Mouse (Mus musculus) kidney, adult 18-20 months (tissue): Measurements from ENCODE around the gene Gm10118.

ENCODE experiments used
- DNase-seq: peaks from one replicate; pipeline ENCODE4 v3.0.0; 2021

The Gm10118 gene

GRCm38 (mm10) chr10:63927334-63927733, at the start of gene Gm10118:
Gene Gm10118, minus strand, starts transcription at chr10:63927434.
- no peak for DNase-seq

GRCm38 (mm10) chr10:63972300-63972699, 45.1 kb upstream of the Gm10118 start:
- DNase-seq, result no peak

GRCm38 (mm10) chr10:63954308-63954930, 27.2 kb upstream of the Gm10118 start:
- no peak for DNase-seq

GRCm38 (mm10) chr10:63951481-63951880, 24.2 kb upstream of the Gm10118 start:
- DNase-seq, result no peak

GRCm38 (mm10) chr10:63950867-63951266, 23.6 kb upstream of the Gm10118 start:
- DNase-seq, result peak; percentile 5

- no peak for DNase-seq
These were observed 20.0 kb upstream of the Gm10118 start for GRCm38 (mm10) chr10:63947266-63947665.

- DNase-seq, result no peak
These were observed 18.3 kb upstream of the Gm10118 start for GRCm38 (mm10) chr10:63945534-63945933.

GRCm38 (mm10) chr10:63933946-63934345, 6.7 kb upstream of the Gm10118 start:
- no peak for DNase-seq

- no peak for DNase-seq
These were observed 18.4 kb downstream of the Gm10118 start for GRCm38 (mm10) chr10:63908878-63909277.

GRCm38 (mm10) chr10:63899891-63900290, 27.3 kb downstream of the Gm10118 start:
- DNase-seq, result no peak

GRCm38 (mm10) chr10:63894612-63895011, 32.6 kb downstream of the Gm10118 start:
- no peak for DNase-seq

- DNase-seq, result no peak
These were observed 40.7 kb downstream of the Gm10118 start for GRCm38 (mm10) chr10:63886449-63887088.

GRCm38 (mm10) chr10:63880462-63880903, 46.8 kb downstream of the Gm10118 start:
- DNase-seq, result no peak
